Mouse (Mus musculus) small intestine, adult 2 months (tissue): Measurements from ENCODE around the gene Olfr667. TPM values are rescaled to one million over a fixed set of nuclear protein-coding genes. Genes with fewer than 3 reads are reported as not detected.
"Not testable (repeated sequence)": the region's sequence is repeated elsewhere in the genome, so short reads cannot be mapped to it uniquely, and the experiment has no call there.

Source experiments
- H3K27ac ChIP-seq: fragments of 200-500 bp; 2 replicates; pipeline ENCODE4 v1.5.1; 2012; ENCODE audit warnings: low read depth, low read length, control low read depth, inconsistent platforms; ENCODE audit not compliant: insufficient read depth
- H3K27me3 ChIP-seq: fragments of 200-500 bp; 2 replicates; pipeline ENCODE4 v1.6.1; 2012; ENCODE audit warnings: mild to moderate bottlenecking, moderate library complexity, low read length, inconsistent platforms; ENCODE audit not compliant: control insufficient read depth, insufficient read depth
- H3K36me3 ChIP-seq: fragments of 200-500 bp; 2 replicates; pipeline ENCODE4 v1.6.1; 2012; ENCODE audit warnings: mild to moderate bottlenecking, low read length, control low read depth, inconsistent platforms; ENCODE audit not compliant: control insufficient read depth, insufficient read depth
- H3K4me1 ChIP-seq: fragments of 200-500 bp; 2 replicates; pipeline ENCODE4 v1.6.1; 2012; ENCODE audit warnings: low read length, inconsistent platforms, mixed read lengths; ENCODE audit not compliant: control insufficient read depth, insufficient read depth, insufficient read length
- H3K4me3 ChIP-seq: fragments of 200-500 bp; 2 replicates; pipeline ENCODE4 v1.5.1; 2012; ENCODE audit warnings: low read depth, mild to moderate bottlenecking, control low read depth, inconsistent platforms, low read length, moderate library complexity
- CTCF ChIP-seq: fragments of 200-500 bp; IDR thresholded peaks from 2 replicates; pipeline ENCODE4 v1.5.1; 2012; ENCODE audit warnings: low read depth, mild to moderate bottlenecking, control low read depth, inconsistent platforms, low read length, moderate library complexity, mixed read lengths; ENCODE audit not compliant: insufficient replicate concordance, insufficient read length; ENCODE audit errors: extremely low read depth
- POLR2A ChIP-seq: fragments of 200-500 bp; IDR thresholded peaks from 2 replicates; pipeline ENCODE4 v1.6.1; 2012; ENCODE audit warnings: low read depth, mild to moderate bottlenecking, control low read depth, inconsistent platforms, low read length, moderate library complexity
- WGBS: fragments of 180-500 bp; shearing (Covaris S2); methylation state at CpG from one replicate; pipeline ENCODE4 v1.1.7; 2018; 5-methylcytosine and 5-hydroxymethylcytosine counted together
- polyA plus RNA-seq: library from polyadenylated mRNA; depleted of rRNA; stranded (reverse); fragments of >200 nt; gene quantifications from 2 replicates; pipeline ENCODE4 v1.2.3, GENCODE M21; 2012; rRNA removed

The Olfr667 gene
- not detected in 2 replicates for polyA plus RNA-seq

DNA sequence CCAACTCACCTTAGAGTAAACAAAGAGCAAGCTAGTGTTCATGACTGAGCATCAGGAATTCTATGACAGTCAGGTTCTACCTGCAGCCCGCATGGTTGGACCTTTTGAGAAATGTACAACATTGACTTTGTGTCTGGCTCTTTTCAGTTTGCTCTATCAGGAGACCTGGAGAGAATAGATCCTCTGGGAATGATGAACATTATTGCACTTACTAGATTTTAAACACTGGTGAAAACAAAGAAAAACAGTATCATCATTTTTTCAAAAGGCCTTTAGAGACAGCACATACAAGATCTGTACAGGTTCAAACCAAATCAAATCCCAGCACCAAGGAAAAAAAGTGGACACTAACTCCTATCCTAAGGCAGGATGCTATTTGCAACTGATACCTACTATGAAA, at the start of gene Olfr667:
TSS of gene Olfr667 (minus strand) at position 101 of the 400 bp plus-strand sequence.
- H3K36me3 ChIP-seq = no peaks in the 10 kb centered on the region
- no peaks in the 10 kb centered on the region for H3K4me1 ChIP-seq
- no peak within 1 kb of the TSS for H3K4me3 ChIP-seq
- TF ChIP-seq CTCF (no peak), POLR2A (no peak)
- no peaks in the 10 kb centered on the region for H3K27me3 ChIP-seq
- no peak within 1 kb of the TSS for H3K27ac ChIP-seq
- WGBS = 86% methylated on average over 1 of the region's 1 CpGs

DNA sequence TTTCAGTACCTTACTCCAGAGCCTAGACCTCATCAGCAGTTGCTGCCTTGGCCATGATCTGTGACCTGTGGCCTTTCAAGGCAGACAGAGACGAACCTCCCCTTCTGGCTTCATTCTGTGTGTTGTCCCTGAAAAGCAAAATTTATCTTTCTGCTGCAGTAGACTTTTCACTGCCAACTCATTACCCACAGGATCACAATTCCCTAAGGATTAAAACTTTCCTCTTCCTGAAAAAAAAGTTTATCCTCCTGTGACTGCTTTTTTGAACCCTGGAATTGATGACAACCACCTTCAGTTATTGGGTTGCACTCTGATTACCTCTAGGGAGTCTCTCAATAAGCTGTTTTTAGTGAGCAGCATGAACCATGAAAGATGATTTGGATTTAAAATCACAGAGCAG, 41.2 kb upstream of the Olfr667 start, which contains the start of gene Olfr670:
TSS of gene Olfr670 (minus strand) at position 101 of the 400 bp plus-strand sequence.
- Histone ChIP-seq H3K4me1 (no peaks in the 10 kb centered on the region), H3K4me3 (no peak within 1 kb of the TSS), H3K36me3 (no peaks in the 10 kb centered on the region), H3K27ac (no peak within 1 kb of the TSS), H3K27me3 (no peaks in the 10 kb centered on the region)
- WGBS = 37% methylated on average over 1 of the region's 1 CpGs
- no peak for TF ChIP-seq POLR2A
- no peak for TF ChIP-seq CTCF

DNA sequence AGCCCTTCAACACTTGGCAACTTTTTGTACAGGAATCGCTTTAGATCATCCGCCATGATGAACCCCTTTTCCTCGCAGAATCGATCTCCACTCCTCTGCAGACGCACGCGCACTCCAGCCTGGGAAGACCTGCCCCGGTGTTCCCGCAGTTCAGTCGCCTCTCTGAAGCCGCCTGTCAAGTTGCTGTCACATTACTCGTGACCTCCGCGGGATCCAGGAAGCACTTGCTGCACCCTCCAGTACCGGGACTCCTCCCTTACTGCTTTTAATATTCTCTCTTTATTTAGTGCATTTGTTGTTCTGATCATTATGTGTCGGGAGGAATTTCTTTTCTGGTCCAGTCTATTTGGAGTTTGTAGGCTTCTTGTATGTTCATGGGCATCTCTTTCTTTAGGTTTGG, 29.0 kb upstream of the Olfr667 start:
- not testable (repeated sequence) for H3K27me3 ChIP-seq, H3K4me1 ChIP-seq, H3K4me3 ChIP-seq, H3K36me3 ChIP-seq, H3K27ac ChIP-seq
- 92% methylated on average over 16 of the region's 16 CpGs for WGBS

DNA sequence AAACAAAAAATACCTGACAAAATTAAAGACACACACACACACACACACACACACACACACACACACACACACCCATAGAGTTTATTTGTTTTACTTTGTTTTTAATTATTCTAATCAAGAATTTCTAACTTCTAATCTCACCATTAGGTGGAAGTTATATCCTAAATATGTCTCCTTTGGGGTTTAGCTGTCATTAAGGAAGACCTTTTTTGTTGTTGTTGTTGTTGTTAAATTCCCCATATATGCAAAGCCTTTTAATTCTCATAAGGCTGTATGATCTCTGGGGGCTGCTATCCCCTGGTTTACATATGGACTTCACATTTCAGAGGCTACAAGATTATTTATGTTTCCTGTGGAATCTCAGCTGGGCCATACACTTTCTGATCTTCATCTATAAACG, 12.7 kb upstream of the Olfr667 start, which contains the start of gene Olfr669:
TSS of gene Olfr669 (plus strand) at position 301 of the 400 bp plus-strand sequence.
- no peak within 1 kb of the TSS for H3K27ac ChIP-seq
- no peak within 1 kb of the TSS for H3K4me3 ChIP-seq
- no peaks in the 10 kb centered on the region for H3K36me3 ChIP-seq
- no peaks in the 10 kb centered on the region for H3K27me3 ChIP-seq
- 81% methylated on average over 1 of the region's 1 CpGs for WGBS
- H3K4me1 ChIP-seq = no peaks in the 10 kb centered on the region
- TF ChIP-seq POLR2A (no peak), CTCF (no peak)

DNA sequence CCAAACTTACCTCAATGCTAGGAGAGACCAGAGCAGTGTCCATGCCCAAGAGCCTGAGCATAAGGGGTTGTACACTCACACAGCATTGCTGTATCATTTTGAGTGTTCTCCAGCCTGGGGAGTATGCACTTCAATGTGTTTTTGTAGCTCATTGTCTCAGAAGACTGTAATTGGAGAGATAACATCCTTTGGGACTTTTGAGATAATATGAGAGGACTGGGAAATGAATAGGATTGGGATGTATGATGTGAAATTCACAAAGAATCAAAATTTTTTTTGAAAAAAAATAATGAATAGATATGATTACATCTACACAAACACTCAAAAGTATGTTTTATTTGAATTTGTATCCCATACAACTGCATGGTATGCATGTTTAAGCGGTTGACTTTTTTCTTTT, 6.7 kb upstream of the Olfr667 start, which contains the start of gene Olfr668:
TSS of gene Olfr668 (minus strand) at position 101 of the 400 bp plus-strand sequence.
- Histone ChIP-seq H3K36me3 (no peaks in the 10 kb centered on the region), H3K27ac (no peak within 1 kb of the TSS), H3K4me3 (no peak within 1 kb of the TSS), H3K27me3 (no peaks in the 10 kb centered on the region), H3K4me1 (no peaks in the 10 kb centered on the region)
- WGBS = 66% methylated on average over 1 of the region's 1 CpGs
- TF ChIP-seq POLR2A = no peak
- no peak for TF ChIP-seq CTCF

DNA sequence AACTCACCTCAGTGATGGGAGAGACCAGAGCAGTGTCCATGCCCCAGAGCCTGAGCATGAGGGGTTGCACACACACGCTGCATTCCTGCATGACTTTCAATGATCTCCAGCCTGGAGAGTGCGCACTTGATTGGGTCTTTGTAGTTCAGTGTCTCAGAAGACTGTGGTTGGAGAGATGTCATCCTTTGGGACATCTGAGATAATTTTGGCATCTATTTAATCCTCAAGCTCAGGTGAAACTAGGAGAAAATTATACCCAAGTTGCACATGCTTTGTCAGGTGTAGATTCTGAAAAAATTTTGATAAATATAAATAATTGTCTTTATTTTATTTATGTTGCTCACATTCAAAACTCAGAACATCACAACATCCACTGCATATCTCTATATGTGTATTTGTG, 25.4 kb downstream of the Olfr667 start, which contains the start of gene Olfr666:
TSS of gene Olfr666 (minus strand) at position 101 of the 400 bp plus-strand sequence.
- no peak for TF ChIP-seq CTCF
- no peak for TF ChIP-seq POLR2A
- WGBS = 75% methylated on average over 2 of the region's 2 CpGs

DNA sequence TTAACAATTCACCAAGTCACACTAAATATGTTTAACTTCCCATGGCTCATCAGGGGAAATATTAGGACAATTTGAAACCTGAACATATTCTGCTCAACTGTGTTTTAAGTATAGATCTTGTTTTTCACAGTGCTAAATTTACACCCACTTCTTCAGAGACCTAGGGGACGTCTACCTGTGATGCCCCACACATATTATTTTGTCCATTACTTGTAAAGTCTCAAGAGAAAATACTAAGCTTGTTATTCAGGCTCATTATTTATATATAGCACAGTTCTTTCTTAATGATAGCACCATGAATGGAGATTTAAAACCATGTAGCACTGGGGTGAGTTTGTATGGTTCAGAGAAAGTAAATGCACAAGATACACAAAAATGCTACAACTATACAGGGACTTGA, 43.6 kb downstream of the Olfr667 start, which contains the start of gene Olfr665:
TSS of gene Olfr665 (plus strand) at position 301 of the 400 bp plus-strand sequence.
- WGBS = 18% methylated on average over 1 of the region's 1 CpGs
- Histone ChIP-seq H3K27ac (no peak within 1 kb of the TSS), H3K4me1 (no peaks in the 10 kb centered on the region), H3K36me3 (no peaks in the 10 kb centered on the region), H3K4me3 (no peak within 1 kb of the TSS), H3K27me3 (no peaks in the 10 kb centered on the region)
- TF ChIP-seq CTCF (no peak), POLR2A (no peak)

More for the DNA sequence above, 25.4 kb downstream of the Olfr667 start, which contains the start of gene Olfr666:
- H3K36me3 ChIP-seq = no peaks in the 10 kb centered on the region
- H3K27me3 ChIP-seq = no peaks in the 10 kb centered on the region
- H3K27ac ChIP-seq = no peak within 1 kb of the TSS
- H3K4me3 ChIP-seq = no peak within 1 kb of the TSS
- no peaks in the 10 kb centered on the region for H3K4me1 ChIP-seq

Other genes starting within 250 kb of the Olfr667 start
- not detected in 2 replicates for gene Olfr661, start 235.0 kb downstream of the Olfr667 start, polyA plus RNA-seq
- gene Usp17le, start 144.0 kb downstream of the Olfr667 start, polyA plus RNA-seq = not detected in 2 replicates
- gene Usp17lb, start 78.9 kb downstream of the Olfr667 start, polyA plus RNA-seq = not detected in 2 replicates
- gene Usp17la, start 64.5 kb downstream of the Olfr667 start, polyA plus RNA-seq = not detected in 2 replicates
- gene Olfr665, start 43.5 kb downstream of the Olfr667 start, polyA plus RNA-seq = not detected in 2 replicates
- gene Olfr666, start 25.5 kb downstream of the Olfr667 start, polyA plus RNA-seq = not detected in 2 replicates
- not detected in 2 replicates for gene Olfr668, start 6.6 kb upstream of the Olfr667 start, polyA plus RNA-seq
- gene Olfr669, start 12.8 kb upstream of the Olfr667 start, polyA plus RNA-seq = not detected in 2 replicates
- not detected in 2 replicates for gene Olfr670, start 41.1 kb upstream of the Olfr667 start, polyA plus RNA-seq
- gene Olfr671, start 57.6 kb upstream of the Olfr667 start, polyA plus RNA-seq = not detected in 2 replicates
- not detected in 2 replicates for gene Olfr672, start 80.5 kb upstream of the Olfr667 start, polyA plus RNA-seq
- gene Olfr675, start 107.0 kb upstream of the Olfr667 start, polyA plus RNA-seq = not detected in 2 replicates
- gene Olfr676, start 111.2 kb upstream of the Olfr667 start, polyA plus RNA-seq = not detected in 2 replicates
- gene Olfr677, start 129.9 kb upstream of the Olfr667 start, polyA plus RNA-seq = not detected in 2 replicates
- gene Olfr678, start 143.0 kb upstream of the Olfr667 start, polyA plus RNA-seq = not detected in 2 replicates
- not detected in 2 replicates for gene Olfr679, start 159.7 kb upstream of the Olfr667 start, polyA plus RNA-seq
- gene Olfr680-ps1, start 171.3 kb upstream of the Olfr667 start, polyA plus RNA-seq = not detected in 2 replicates
- gene Olfr681, start 195.4 kb upstream of the Olfr667 start, polyA plus RNA-seq = not detected in 2 replicates
- gene Olfr683, start 225.5 kb upstream of the Olfr667 start, polyA plus RNA-seq = not detected in 2 replicates
- gene Olfr684, start 242.2 kb upstream of the Olfr667 start, polyA plus RNA-seq = not detected in 2 replicates